Mouse (Mus musculus): ENCODE data around the gene Gm10309. TPM values are rescaled to one million over a fixed set of nuclear protein-coding genes. Genes with fewer than 3 reads are reported as not detected.

Gm10309 gene
- not detected for total RNA-seq (2021)
- long read RNA-seq, experiment 1, partial matches to known transcripts = 0 of 1 reads
- long read RNA-seq, experiment 1, other reads (novel, unspliced or antisense) = 0 of 1 reads
- long read RNA-seq, experiment 2 = 0 reads

DNA sequence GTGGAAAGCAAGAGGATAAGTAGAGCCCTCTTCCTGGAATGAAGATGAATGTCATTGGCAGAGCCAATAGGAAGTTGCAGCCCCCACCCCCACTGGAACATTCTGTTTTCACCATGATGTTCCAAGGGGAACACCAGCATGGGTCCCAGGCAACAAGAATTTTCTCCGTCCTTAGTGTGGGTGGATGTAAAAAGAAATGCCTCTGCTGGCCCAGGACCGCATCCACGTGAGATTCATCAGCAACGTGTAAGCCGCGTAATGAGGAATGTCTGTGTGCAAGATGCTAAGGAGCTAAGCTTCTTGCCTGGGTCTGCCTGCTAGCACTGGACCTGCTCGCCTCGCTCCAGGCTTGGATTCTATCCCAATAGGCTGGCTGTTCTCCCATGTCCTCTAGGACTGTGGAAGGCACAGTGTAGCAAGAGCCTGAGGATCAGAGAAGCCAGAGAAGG, at the start of gene Gm10309:
Gene Gm10309 (minus strand): TSS at position 50 of the 449 bp plus-strand sequence.
- intact Hi-C loops (cut with DNase I; ENCODE audit: low total_unique reads) = no loop called here
- peak; percentile 67 for DNase-seq

DNA sequence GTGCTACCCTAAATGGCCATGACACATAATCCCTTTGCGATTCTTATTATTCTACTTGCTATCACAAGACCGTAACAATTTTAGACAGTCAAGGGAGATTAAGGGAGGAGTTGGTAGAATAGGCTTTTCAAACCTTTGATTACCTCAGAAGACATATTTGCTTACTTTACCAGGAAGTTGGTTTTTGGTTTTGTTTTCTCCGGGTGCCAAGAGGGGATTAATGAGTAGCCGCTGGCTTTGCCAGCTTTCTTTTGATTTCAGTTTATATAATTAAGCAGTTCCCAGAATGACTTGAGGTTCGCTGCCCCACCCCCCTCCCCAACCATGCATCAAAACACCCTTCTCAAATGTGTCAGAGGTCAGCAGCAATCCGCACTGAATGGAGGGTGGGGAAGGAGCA, 47.0 kb upstream of the Gm10309 start:
- intact Hi-C loops (cut with DNase I; ENCODE audit: low total_unique reads) = no loop called here

GRCm38 (mm10) chr17:86551561-86551960, 46.5 kb upstream of the Gm10309 start:
- no peak for DNase-seq
- intact Hi-C loops (cut with DNase I; ENCODE audit: low total_unique reads) = no loop called here

More for the DNA sequence above, 47.0 kb upstream of the Gm10309 start:
- DNase-seq = no peak

DNA sequence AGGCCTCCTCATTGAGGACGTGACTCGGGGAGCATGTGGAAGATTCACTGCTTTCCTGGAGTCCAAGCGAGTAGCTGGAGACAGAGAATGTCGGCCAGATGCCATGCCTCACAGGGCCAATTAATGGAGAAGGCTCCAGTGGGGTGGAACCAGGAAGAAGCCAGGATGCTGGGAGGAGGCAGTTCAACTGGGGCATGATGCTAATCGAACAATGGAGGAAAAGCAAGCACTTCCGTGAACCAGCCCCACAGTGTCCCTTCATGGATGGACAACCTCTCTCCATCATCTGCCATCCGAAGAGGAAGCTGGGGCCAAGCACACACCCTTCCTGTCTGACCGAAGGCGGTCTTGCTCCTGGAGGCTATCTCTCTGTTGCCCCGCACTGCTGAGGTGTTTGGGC, 44.1 kb upstream of the Gm10309 start:
- intact Hi-C loops (cut with DNase I; ENCODE audit: low total_unique reads) = no loop called here
- no peak for DNase-seq

DNA sequence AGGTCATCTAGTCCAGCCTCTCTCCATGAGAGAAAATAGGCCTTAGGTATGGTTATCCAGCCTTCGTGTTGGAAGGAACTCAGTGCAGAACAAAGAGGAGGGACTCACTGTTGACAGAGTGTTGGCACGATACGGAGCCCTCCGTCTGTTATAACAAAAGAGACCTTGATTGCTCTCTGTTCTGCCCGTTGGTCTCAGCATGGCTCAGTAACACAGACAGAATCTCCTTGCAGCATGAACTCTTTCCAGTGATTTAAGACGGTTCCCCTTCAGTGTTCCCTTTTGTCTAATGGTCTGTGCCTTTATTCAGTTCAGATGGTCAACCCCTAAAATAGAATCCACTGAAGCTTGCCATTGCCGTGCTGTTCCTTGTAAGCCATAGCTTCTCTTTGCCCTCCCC, 41.5 kb upstream of the Gm10309 start:
- DNase-seq = no peak
- intact Hi-C loops (cut with DNase I; ENCODE audit: low total_unique reads) = no loop called here

DNA sequence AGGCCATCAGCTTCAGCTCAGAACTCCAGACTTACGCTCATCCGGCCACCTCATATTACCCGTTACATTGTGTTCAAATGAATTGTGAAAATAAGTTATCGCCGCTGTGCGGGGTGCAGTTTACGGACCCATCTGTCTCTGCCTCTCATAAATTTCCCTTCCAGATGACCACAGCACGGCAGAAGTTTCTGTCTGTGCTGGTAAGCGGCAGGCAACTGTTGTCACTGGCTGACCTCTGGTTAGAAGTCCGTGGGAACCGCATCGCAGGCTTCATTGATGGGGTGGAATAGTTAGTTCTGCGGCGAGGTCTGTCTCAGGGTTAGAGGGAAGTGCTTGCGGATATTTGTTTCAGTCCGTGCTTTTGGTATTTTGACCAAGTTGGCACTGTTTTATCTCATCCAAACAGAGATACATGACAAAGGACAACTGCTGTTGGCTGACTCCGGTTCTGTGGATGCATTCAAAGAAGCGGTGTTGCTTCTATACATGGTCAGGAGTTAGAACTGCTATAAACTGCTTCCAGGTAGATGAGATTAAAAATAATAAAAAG, 34.9 kb upstream of the Gm10309 start:
- intact Hi-C loops (cut with DNase I; ENCODE audit: low total_unique reads) = loop anchor here (5.0 to 10.0 kb wide), 2 partner anchors 205 to 362 kb away; no protein-coding TSS in a partner anchor
- DNase-seq = no peak

- intact Hi-C loops (cut with DNase I; ENCODE audit: low total_unique reads) = loop anchor here (5.0 to 10.0 kb wide), 2 partner anchors 209 to 366 kb away; no protein-coding TSS in a partner anchor
- peak; percentile 75 for DNase-seq
These were observed 31.0 kb upstream of the Gm10309 start for GRCm38 (mm10) chr17:86535827-86536656.

DNA sequence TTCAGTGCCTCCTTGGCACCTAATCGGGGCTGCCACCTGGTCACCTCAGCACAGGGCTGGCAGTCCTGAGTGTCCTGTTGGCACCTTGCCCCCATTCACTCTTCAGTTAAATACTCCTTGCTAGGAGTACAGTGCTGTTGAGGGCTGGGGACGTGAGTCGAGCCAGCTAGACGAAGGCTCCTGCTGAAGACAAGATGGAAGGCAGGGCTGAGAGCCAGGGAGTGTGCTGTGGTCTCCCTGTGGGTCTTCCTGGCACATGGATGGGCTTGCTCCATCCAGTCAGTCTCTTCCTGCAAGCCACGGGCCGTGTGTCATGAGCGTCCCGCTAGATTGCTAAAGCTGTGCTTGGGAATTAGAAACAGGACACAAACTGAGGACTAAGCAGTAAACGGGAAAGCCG, 30.1 kb upstream of the Gm10309 start:
- DNase-seq = no peak
- intact Hi-C loops (cut with DNase I; ENCODE audit: low total_unique reads) = loop anchor here (5.0 to 10.0 kb wide), 2 partner anchors 210 to 367 kb away; no protein-coding TSS in a partner anchor

DNA sequence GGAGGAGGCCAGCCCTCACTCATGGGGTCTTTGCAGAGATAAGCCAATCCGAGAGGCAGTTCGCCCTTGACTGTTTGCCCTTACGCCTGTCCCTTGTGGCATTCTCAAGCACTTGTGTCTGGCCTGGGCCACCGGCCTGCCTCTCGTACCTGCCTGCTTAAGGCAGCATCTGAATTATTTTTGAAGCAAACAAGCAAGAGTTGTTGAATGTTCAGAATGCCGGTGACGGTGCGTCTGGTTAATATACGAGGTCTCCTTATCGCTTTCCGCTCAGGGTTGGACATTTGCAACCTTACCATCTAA, 28.5 kb upstream of the Gm10309 start:
- DNase-seq = no peak
- intact Hi-C loops (cut with DNase I; ENCODE audit: low total_unique reads) = loop anchor here (5.0 to 10.0 kb wide), 2 partner anchors 211 to 279 kb away; no protein-coding TSS in a partner anchor

- intact Hi-C loops (cut with DNase I; ENCODE audit: low total_unique reads) = loop anchor here (5.0 to 10.0 kb wide), 2 partner anchors 212 to 279 kb away; no protein-coding TSS in a partner anchor
- no peak for DNase-seq
These were observed 27.9 kb upstream of the Gm10309 start for GRCm38 (mm10) chr17:86532783-86533548.

DNA sequence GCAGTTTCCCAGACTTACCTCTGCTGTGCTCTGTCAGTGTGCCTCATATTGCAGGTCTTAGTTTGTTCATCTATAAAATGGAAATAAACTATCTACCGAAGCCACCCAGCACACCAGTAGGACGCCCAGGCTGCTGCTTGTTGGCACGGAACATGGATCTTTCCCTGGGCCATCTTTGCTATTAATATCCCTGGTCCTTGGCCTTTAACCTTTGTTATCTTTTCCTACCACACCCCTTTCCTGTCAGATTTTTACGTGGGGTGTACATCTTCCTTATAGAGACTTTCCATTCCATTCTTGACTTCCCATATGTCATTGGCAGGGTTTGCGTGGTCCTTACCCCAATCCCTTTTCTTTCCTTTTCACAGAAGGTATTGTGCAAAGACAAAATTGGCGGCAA, 26.2 kb upstream of the Gm10309 start:
- DNase-seq = no peak
- intact Hi-C loops (cut with DNase I; ENCODE audit: low total_unique reads) = loop anchor here (5.0 to 10.0 kb wide), 2 partner anchors 214 to 281 kb away; no protein-coding TSS in a partner anchor

GRCm38 (mm10) chr17:86529411-86529810, 24.4 kb upstream of the Gm10309 start:
- DNase-seq = no peak
- intact Hi-C loops (cut with DNase I; ENCODE audit: low total_unique reads) = no loop called here

DNA sequence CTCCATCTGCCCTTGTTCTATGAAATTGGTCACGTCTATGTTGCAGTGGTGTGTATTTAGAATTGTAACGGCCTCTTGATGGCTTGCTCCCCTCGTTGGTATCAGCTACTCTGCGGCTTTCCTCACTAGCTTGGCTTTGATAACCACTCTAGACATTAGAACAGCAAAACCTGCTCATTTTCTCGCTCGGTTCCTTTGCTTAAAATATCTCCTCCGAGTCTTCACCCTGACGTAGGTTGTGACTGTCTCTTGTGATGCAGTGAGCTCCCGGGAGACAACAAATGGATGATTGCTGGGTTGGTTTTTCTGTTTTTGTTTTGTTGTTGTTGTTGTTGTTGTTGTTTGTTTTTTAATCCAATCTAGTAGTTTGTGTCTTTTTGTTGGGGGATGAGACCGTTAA, 24.0 kb upstream of the Gm10309 start:
- intact Hi-C loops (cut with DNase I; ENCODE audit: low total_unique reads) = no loop called here
- DNase-seq = no peak

- no peak for DNase-seq
- intact Hi-C loops (cut with DNase I; ENCODE audit: low total_unique reads) = no loop called here
These were observed 22.3 kb upstream of the Gm10309 start for GRCm38 (mm10) chr17:86527298-86527697.

DNA sequence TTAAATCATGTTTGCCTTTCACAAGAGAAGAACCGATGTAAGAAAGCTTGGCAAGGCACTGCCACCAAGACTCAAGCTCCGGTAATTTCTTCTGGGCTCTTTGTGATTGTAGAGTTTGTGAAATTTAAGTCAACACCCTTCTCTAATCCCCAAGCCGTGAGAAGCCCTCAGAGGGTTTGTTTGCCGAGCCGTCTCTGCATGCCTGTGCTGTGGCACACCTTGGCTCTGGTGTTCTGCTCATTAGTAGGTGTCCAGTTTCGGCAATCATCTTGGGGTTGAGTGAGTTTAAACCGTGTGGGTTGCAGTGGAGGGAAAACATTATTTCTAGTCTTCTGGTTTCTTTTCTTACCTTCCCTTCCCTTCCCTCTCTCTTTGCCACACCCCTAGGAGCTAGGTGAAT, 21.0 kb upstream of the Gm10309 start:
- intact Hi-C loops (cut with DNase I; ENCODE audit: low total_unique reads) = no loop called here

DNA sequence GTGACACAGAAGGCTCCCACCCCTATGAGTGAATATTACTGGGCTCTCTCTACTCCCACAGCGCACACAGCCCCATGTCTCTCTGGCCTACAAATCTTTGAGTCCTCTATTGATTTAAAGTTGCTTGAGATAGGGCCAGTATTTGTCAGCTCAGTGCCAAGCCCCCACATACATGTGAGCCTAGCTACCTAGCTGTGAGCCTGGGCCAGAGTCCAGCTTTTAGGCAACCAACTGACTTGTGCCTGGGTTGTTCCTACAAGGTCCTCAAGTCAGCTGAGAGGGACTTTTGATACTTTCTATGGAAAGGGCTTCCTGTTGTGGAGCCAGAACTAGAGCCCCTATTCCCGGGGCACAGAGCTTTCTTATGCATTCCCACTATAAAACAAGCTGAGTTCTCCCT, 20.0 kb upstream of the Gm10309 start:
- no peak for DNase-seq
- intact Hi-C loops (cut with DNase I; ENCODE audit: low total_unique reads) = no loop called here

More for the DNA sequence above, 21.0 kb upstream of the Gm10309 start:
- no peak for DNase-seq

DNA sequence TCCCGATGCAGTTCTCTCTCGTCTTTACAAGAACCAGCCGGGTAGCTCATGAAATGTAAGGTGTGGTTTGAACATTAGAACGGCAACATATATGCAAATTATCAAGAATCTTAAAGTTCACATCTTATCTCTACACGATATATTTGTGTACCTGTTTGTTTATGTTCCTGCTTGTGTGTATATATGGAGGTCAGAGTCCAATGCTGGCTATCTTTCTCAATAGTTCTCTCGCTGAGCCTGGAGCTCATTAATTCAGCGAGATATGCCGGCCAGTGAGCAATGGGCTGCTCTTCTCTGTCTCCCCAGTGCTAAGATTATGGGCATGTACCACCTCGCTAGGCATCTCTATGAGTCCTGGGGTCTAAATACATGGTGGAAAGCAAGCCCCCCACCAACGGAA, 18.8 kb upstream of the Gm10309 start:
- intact Hi-C loops (cut with DNase I; ENCODE audit: low total_unique reads) = no loop called here
- no peak for DNase-seq

DNA sequence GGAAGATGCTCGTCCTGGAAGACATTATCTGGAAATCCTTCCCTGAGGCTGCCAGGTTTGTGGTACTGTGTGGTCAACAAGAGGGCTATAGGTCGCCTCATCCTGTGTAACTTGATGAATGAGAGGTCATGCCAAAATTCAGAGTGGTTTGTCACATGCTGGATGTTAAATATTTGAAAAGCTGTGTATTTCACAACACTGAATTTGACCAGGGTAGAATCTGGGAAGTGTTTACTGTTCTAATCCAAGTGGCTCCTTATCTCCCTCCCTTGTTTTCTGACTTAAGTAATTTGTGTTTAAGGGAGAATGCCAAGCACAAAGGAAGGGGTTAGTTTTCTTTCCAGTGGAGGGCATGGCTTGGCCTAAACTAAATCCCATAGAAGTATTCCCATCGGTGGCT, 18.3 kb upstream of the Gm10309 start:
- DNase-seq = no peak
- intact Hi-C loops (cut with DNase I; ENCODE audit: low total_unique reads) = no loop called here

GRCm38 (mm10) chr17:86522649-86523048, 17.6 kb upstream of the Gm10309 start:
- intact Hi-C loops (cut with DNase I; ENCODE audit: low total_unique reads) = no loop called here
- no peak for DNase-seq

DNA sequence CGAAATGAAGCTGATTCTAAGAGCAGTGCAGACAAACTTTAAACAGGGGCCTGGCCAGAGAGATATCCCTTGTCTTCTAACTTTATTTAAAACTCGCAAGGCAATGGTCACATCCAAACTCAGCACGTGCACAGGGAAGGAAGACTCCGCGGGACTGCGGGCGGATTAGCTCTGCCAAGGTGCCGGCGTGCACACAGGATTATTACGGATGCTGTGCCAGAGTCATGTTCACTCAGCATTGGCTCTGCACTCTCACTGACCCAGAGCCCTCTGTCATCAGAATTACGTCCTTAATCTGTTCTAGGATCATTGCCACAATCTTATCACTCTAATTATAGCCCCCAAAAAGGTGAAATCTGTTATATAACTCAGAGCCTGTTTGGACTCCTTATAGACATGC, 16.2 kb upstream of the Gm10309 start:
- DNase-seq = no peak
- intact Hi-C loops (cut with DNase I; ENCODE audit: low total_unique reads) = no loop called here

Measured in gastrocnemius, postnatal 14 days (tissue).